Mouse (Mus musculus) heart, adult 2 months (tissue): Measurements from ENCODE around the gene 1190005I06Rik. TPM values are rescaled to one million over a fixed set of nuclear protein-coding genes. Genes with fewer than 3 reads are reported as not detected.

ENCODE experiments used
- DNase-seq, 2 experiments: peaks; one replicate each; pipeline ENCODE4 v3.0.0; 2021
- H3K27ac ChIP-seq: fragments of 200-600 bp; 2 replicates; pipeline ENCODE4 v1.8.1; 2022
- H3K27me3 ChIP-seq: fragments of 200-500 bp; 2 replicates; pipeline ENCODE4 v1.6.1; 2012; ENCODE audit warnings: mild to moderate bottlenecking, low read length, inconsistent platforms, mixed read lengths; ENCODE audit not compliant: control insufficient read depth, insufficient read depth
- H3K36me3 ChIP-seq: fragments of 200-500 bp; 2 replicates; pipeline ENCODE4 v1.6.1; 2012; ENCODE audit warnings: low read length, inconsistent platforms; ENCODE audit not compliant: control insufficient read depth, insufficient read depth
- H3K4me1 ChIP-seq: fragments of 200-500 bp; 2 replicates; pipeline ENCODE4 v1.6.1; 2011; ENCODE audit warnings: low read length; ENCODE audit not compliant: control insufficient read depth, insufficient read depth
- H3K4me3 ChIP-seq: fragments of 200-600 bp; 2 replicates; pipeline ENCODE4 v1.8.1; 2022
- H3K79me2 ChIP-seq: fragments of 200-500 bp; replicated peaks from 2 replicates; pipeline ENCODE4 v1.6.1; 2012; ENCODE audit warnings: mild to moderate bottlenecking, inconsistent platforms, low read length, moderate library complexity, mixed read lengths; ENCODE audit not compliant: control insufficient read depth, insufficient read depth
- H3K9ac ChIP-seq: fragments of 200-500 bp; 2 replicates; pipeline ENCODE4 v1.6.1; 2012; ENCODE audit warnings: low read depth, mild to moderate bottlenecking, control low read depth, inconsistent platforms, low read length, mixed read lengths
- CTCF ChIP-seq: fragments of 200-600 bp; IDR thresholded peaks from 2 replicates; pipeline ENCODE4 v1.8.1; 2022; ENCODE audit warnings: antibody characterized with exemption, mild to moderate bottlenecking, moderate library complexity
- EP300 ChIP-seq: fragments of 200-500 bp; IDR thresholded peaks from 2 replicates; pipeline ENCODE4 v1.6.1; 2011; ENCODE audit warnings: low read depth, low read length, control low read depth; ENCODE audit not compliant: insufficient read depth
- POLR2A ChIP-seq: fragments of 200-500 bp; IDR thresholded peaks from 2 replicates; pipeline ENCODE4 v1.6.1; 2011; ENCODE audit warnings: mild to moderate bottlenecking, low read depth, low read length, control low read depth; ENCODE audit not compliant: insufficient read depth
- WGBS: fragments of 180-500 bp; shearing (Covaris S2); methylation state at CpG from one replicate; pipeline ENCODE4 v1.1.7; 2018; 5-methylcytosine and 5-hydroxymethylcytosine counted together
- intact Hi-C: fragments of 180-260 bp; cut with DNase I; formaldehyde crosslinking; loops from one replicate; pipeline ENCODE4 v1.15.1; 2025
- polyA plus RNA-seq: library from polyadenylated mRNA; depleted of rRNA; stranded (reverse); fragments of >200 nt; gene quantifications from 2 replicates; pipeline ENCODE4 v1.2.3, GENCODE M21; 2012
- total RNA-seq, 2 experiments: library from RNA; stranded (reverse); gene quantifications; 2 replicates each; pipeline ENCODE4 v1.2.3; 2021

Gene 1190005I06Rik
- total and polyA plus RNA-seq, 3 experiments, result 3.9 to 6.0 (median 5.3) TPM

DNA sequence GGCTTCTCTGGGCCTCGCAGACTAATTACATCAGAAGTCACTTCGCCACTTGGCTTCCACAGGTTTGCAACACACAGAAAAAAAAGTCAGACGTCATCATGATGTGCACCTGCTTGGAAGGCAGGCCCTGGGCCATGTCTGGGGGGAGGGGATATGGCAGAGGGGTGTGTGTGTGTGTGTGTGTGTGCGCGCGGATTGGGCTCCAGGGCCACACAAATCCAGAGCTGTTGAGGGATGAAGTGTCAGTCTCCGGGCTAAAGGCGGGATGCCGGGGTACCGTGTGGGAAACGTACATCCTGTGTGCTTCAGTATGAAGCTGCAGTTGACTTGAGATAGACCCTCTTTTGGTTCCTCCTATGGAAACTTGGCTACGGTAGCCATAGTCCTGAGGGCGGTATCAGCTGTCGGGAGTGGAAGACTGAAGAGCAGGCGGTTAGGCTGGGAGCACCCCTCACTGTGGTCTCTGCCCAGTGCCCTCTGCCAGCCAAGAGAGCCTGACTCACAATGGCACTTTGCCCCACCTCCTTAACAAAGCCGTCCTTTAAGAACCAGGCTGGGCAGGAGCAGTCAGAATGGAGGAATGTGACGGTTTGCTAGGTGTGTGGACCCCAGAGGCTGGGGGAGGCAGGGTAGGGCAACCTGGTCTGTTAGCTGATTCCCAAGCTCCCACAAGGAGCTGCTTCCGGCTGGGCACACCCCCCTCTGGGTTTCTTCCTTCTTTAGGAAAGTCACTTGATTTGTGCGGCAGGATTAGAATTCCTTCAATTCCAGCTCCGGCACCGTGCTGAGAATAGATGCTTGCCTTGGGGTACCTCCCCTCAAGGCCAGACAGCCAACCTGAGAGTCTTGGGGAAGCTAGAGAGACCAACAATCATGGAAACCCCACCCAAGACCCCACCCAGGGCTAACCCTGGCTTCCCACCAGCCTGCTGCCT is 15.7 kb downstream of the 1190005I06Rik start:
- no peaks in the 10 kb centered on the region for H3K79me2 ChIP-seq
- no peaks in the 10 kb centered on the region for H3K36me3 ChIP-seq
- intact Hi-C loops, result no loop called here
- no peaks in the 10 kb centered on the region for H3K27me3 ChIP-seq
- TF ChIP-seq CTCF, result no peak
- no peak for TF ChIP-seq POLR2A
- TF ChIP-seq EP300, result no peak
- H3K4me3 ChIP-seq, result no peak overlapping the region
- H3K4me1 ChIP-seq, result no peaks in the 10 kb centered on the region
- no peak overlapping the region for H3K27ac ChIP-seq
- DNase-seq, result no peak
- H3K9ac ChIP-seq, result no peak overlapping the region
- WGBS, result 71% methylated on average over 21 of the region's 21 CpGs

DNA sequence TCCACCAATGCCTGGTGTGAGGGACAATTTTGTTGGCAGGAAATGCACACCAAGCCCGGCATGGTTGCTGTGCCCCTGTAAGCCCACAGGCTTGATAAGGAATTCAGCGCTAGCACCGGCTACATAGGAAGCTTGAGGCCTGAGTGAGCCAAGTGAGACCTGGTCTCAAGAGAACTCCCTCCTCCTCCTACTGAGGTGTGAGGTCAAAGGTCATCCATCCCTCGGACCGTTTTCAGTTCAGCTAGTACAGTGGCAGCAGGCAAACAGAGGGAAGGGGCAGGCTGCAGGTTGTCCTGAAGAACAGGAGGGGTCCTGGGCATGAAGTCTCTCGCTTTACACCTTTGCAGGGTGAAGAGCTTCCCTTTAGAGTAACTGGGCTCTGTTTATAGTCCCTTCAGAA is 16.6 kb downstream of the 1190005I06Rik start:
- TF ChIP-seq POLR2A, result no peak
- no peak for TF ChIP-seq EP300
- TF ChIP-seq CTCF, result no peak
- WGBS, result 53% methylated on average over 6 of the region's 6 CpGs

DNA sequence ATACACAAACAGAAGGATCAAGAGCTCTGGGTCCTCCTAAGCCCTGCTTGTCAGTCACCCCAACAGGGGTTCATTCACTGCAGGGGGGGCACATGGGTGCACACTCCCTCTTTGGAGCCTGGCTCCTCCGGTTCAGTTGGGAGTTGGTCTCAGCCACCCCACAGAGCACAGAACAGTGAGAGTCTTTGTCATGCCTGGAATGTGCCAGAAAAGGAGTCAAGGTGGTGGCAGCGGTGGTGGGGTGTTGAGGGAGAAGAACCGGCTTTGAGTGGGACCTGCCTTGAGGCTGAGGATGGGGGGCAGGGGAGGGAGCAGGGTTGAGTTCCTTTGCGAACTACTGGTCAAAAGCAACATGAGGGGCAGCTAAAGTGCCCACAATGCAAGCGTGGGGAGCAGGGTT is 17.4 kb downstream of the 1190005I06Rik start:
- no peaks in the 10 kb centered on the region for H3K4me1 ChIP-seq
- DNase-seq, result no peak
- H3K36me3 ChIP-seq, result no peaks in the 10 kb centered on the region
- no peak overlapping the region for H3K9ac ChIP-seq
- H3K4me3 ChIP-seq, result no peak overlapping the region
- H3K79me2 ChIP-seq, result no peaks in the 10 kb centered on the region
- H3K27me3 ChIP-seq, result no peaks in the 10 kb centered on the region
- intact Hi-C loops, result no loop called here
- no peak overlapping the region for H3K27ac ChIP-seq
- WGBS, result 56% methylated on average over 5 of the region's 5 CpGs
- TF ChIP-seq EP300, result no peak
- TF ChIP-seq POLR2A, result no peak
- no peak for TF ChIP-seq CTCF

More for the DNA sequence above, 16.6 kb downstream of the 1190005I06Rik start:
- intact Hi-C loops, result no loop called here
- no peak overlapping the region for H3K4me3 ChIP-seq
- no peak overlapping the region for H3K27ac ChIP-seq
- no peaks in the 10 kb centered on the region for H3K4me1 ChIP-seq
- no peak for DNase-seq
- H3K9ac ChIP-seq, result no peak overlapping the region
- no peaks in the 10 kb centered on the region for H3K27me3 ChIP-seq
- no peaks in the 10 kb centered on the region for H3K36me3 ChIP-seq
- no peaks in the 10 kb centered on the region for H3K79me2 ChIP-seq

DNA sequence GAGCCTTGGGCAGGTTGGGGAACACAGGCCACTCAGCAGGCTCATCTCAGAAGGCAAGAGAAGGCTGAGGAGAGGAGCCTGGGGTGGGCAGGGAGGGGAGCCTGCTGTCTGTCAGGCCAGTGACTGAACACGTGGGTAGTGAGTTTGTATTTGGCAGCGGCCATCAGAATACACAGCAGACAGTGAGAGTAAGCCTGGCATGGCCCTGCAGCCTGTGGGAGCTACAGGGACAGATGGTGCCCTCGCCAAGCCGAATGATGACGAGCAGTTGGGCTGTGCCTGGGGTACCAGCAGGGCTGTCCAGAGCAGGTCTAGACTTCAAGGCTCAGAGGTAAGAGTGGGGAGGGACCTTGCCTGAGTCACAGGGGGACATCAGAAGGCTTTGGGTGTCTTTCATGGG is 20.1 kb downstream of the 1190005I06Rik start:
- H3K9ac ChIP-seq, result no peak overlapping the region
- DNase-seq, result no peak
- WGBS, result 87% methylated on average over 5 of the region's 5 CpGs
- TF ChIP-seq EP300 (no peak), POLR2A (no peak), CTCF (no peak)
- intact Hi-C loops, result no loop called here
- no peaks in the 10 kb centered on the region for H3K27me3 ChIP-seq
- H3K4me1 ChIP-seq, result no peaks in the 10 kb centered on the region
- H3K36me3 ChIP-seq, result no peaks in the 10 kb centered on the region
- H3K79me2 ChIP-seq, result no peaks in the 10 kb centered on the region
- no peak overlapping the region for H3K4me3 ChIP-seq
- H3K27ac ChIP-seq, result no peak overlapping the region

DNA sequence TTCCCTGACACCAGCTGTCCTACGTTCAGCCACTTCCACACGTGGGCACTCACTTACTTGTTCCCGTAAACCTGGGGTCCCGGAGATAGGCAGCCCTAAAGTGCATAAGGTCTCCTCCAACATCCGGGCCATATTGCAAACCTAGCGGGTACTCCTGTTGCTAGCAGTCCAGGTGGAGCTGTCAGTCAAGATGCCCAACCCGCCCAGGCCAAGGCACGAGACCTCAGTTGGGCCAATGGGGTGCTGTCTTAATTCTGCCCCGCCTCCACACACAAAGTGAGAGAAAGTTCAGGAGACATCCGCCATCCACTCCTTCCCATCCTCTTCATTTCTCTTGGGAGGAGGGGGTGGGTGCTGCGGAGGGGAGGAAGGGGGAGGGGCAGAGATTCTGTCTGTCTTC is 21.0 kb downstream of the 1190005I06Rik start:
- no peak overlapping the region for H3K9ac ChIP-seq
- no peak overlapping the region for H3K4me3 ChIP-seq
- H3K27ac ChIP-seq, result no peak overlapping the region
- 79% methylated on average over 11 of the region's 11 CpGs for WGBS
- H3K79me2 ChIP-seq, result no peaks in the 10 kb centered on the region
- no peaks in the 10 kb centered on the region for H3K4me1 ChIP-seq
- DNase-seq, result no peak
- no peaks in the 10 kb centered on the region for H3K27me3 ChIP-seq
- TF ChIP-seq EP300 (no peak), CTCF (no peak), POLR2A (no peak)
- intact Hi-C loops, result no loop called here
- H3K36me3 ChIP-seq, result no peaks in the 10 kb centered on the region

DNA sequence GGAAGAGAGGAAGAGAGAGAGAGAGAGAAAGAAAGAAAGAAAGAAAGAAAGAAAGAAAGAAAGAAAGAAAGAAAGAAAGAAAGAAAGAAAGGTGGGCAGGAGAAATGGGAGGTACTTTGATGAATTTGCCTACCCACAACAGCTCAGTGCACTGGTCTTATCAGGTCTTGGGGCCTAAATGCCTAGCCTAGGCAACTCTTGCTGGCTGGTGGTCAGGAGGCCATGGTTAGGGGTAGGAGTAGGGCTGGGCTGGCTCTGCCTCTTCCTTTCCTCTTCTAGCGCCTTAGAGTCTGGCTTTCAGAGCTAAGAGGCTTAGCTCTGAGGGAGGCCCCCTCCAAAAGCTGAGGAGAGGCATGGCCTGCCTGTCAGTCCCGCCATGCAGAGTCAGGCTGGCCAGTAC is 23.8 kb downstream of the 1190005I06Rik start:
- TF ChIP-seq POLR2A (no peak), CTCF (no peak), EP300 (no peak)
- Histone ChIP-seq H3K9ac (no peak overlapping the region), H3K27me3 (no peaks in the 10 kb centered on the region), H3K4me3 (no peak overlapping the region), H3K36me3 (no peaks in the 10 kb centered on the region), H3K27ac (no peak overlapping the region), H3K4me1 (no peaks in the 10 kb centered on the region), H3K79me2 (no peaks in the 10 kb centered on the region)
- 68% methylated on average over 2 of the region's 2 CpGs for WGBS
- no peak for DNase-seq
- intact Hi-C loops, result no loop called here
